Mouse (Mus musculus) embryonic facial prominence, embryonic 12.5 days (tissue): ENCODE data around the gene Dexi. TPM values are rescaled to one million over a fixed set of nuclear protein-coding genes. Genes with fewer than 3 reads are reported as not detected.

ENCODE experiments used
- ATAC-seq: fragments of 200-750 bp; cut with Nextera tagmentation; 2 replicates; pipeline ENCODE4 v1.8.0; 2017; ENCODE audit not compliant: insufficient number of reproducible peaks, insufficient read depth, low FRiP score, low TSS enrichment
- H3K27ac ChIP-seq: fragments of 300-500 bp; sonication (generic); 2 replicates; pipeline ENCODE4 v1.5.1; 2016; ENCODE audit warnings: mild to moderate bottlenecking
- H3K27me3 ChIP-seq: fragments of 300-500 bp; sonication (generic); 2 replicates; pipeline ENCODE4 v1.6.1; 2016; ENCODE audit warnings: mild to moderate bottlenecking, moderate library complexity
- H3K36me3 ChIP-seq: fragments of 300-500 bp; sonication (generic); 2 replicates; pipeline ENCODE4 v1.6.1; 2016; ENCODE audit warnings: mild to moderate bottlenecking
- H3K4me1 ChIP-seq: fragments of 300-500 bp; sonication (generic); 2 replicates; pipeline ENCODE4 v1.6.1; 2016
- H3K4me2 ChIP-seq: fragments of 300-500 bp; sonication (generic); replicated peaks from 2 replicates; pipeline ENCODE4 v1.6.1; 2016; ENCODE audit warnings: mild to moderate bottlenecking, moderate library complexity
- H3K4me3 ChIP-seq: fragments of 300-500 bp; sonication (generic); 2 replicates; pipeline ENCODE4 v1.5.1; 2016; ENCODE audit warnings: mild to moderate bottlenecking
- H3K9ac ChIP-seq: fragments of 300-500 bp; sonication (generic); 2 replicates; pipeline ENCODE4 v1.6.1; 2016; ENCODE audit warnings: mild to moderate bottlenecking, moderate library complexity
- H3K9me3 ChIP-seq: fragments of 300-500 bp; sonication (generic); 2 replicates; pipeline ENCODE4 v1.6.1; 2016; ENCODE audit warnings: mild to moderate bottlenecking, moderate library complexity
- WGBS: fragments of 180-500 bp; shearing (Covaris S2); methylation state at CpG from one replicate; pipeline ENCODE4 v1.1.7; 2016; 5-methylcytosine and 5-hydroxymethylcytosine counted together
- polyA plus RNA-seq: library from polyadenylated mRNA; unstranded; fragments of >200 nt; fragmentation: Nextera tagmentation; extraction: Ambion mirVana; gene quantifications from 2 replicates; pipeline ENCODE4 v1.2.1, GENCODE M21; 2016

Gene Dexi
- polyA plus RNA-seq, 1 experiment from 2014 or later: 32.9 TPM

- WGBS: 85% methylated on average over 4 of the region's 4 CpGs
- no peaks in the 10 kb centered on the region for H3K36me3 ChIP-seq
- no peak overlapping the region for H3K9ac ChIP-seq
- peaks cover 9% of the 10 kb centered on the region for H3K4me1 ChIP-seq
- H3K27ac ChIP-seq: no peak overlapping the region
- no peaks in the 10 kb centered on the region for H3K9me3 ChIP-seq
- peaks cover 19% of the 10 kb centered on the region for H3K27me3 ChIP-seq
- H3K4me3 ChIP-seq: no peak overlapping the region
- H3K4me2 ChIP-seq: no peak overlapping the region
- ATAC-seq: no peak
Measured at GRCm38 (mm10) chr16:10491716-10492115, 51.1 kb downstream of the Dexi start.

GRCm38 (mm10) chr16:10490503-10491150 is 52.2 kb downstream of the Dexi start:
- Histone ChIP-seq H3K4me2 (no peak overlapping the region), H3K27ac (no peak overlapping the region), H3K4me1 (peaks cover 9% of the 10 kb centered on the region), H3K9me3 (no peaks in the 10 kb centered on the region), H3K9ac (no peak overlapping the region), H3K36me3 (no peaks in the 10 kb centered on the region), H3K4me3 (no peak overlapping the region), H3K27me3 (peaks cover 19% of the 10 kb centered on the region)
- no peak for ATAC-seq
- WGBS: 82% methylated on average over 18 of the region's 18 CpGs

GRCm38 (mm10) chr16:10489904-10490457 is 52.9 kb downstream of the Dexi start:
- no peaks in the 10 kb centered on the region for H3K36me3 ChIP-seq
- no peak overlapping the region; the same call in 1 of the 2 replicates for H3K9ac ChIP-seq
- peak overlapping the region; percentile 11 for H3K4me3 ChIP-seq
- H3K27me3 ChIP-seq: peaks cover 19% of the 10 kb centered on the region
- WGBS: 14% methylated on average over 14 of the region's 14 CpGs
- no peak for ATAC-seq
- no peak overlapping the region for H3K27ac ChIP-seq
- peaks cover 9% of the 10 kb centered on the region for H3K4me1 ChIP-seq
- peak overlapping the region; percentile 47 for H3K4me2 ChIP-seq
- H3K9me3 ChIP-seq: no peaks in the 10 kb centered on the region

- Histone ChIP-seq H3K27me3 (peaks cover 19% of the 10 kb centered on the region), H3K9me3 (no peaks in the 10 kb centered on the region), H3K9ac (no peak overlapping the region; the same call in 1 of the 2 replicates), H3K4me1 (peaks cover 9% of the 10 kb centered on the region), H3K36me3 (no peaks in the 10 kb centered on the region), H3K27ac (no peak overlapping the region), H3K4me2 (peak overlapping the region; percentile 47), H3K4me3 (peak overlapping the region; percentile 11)
- WGBS: 5% methylated on average over 9 of the region's 9 CpGs
- no peak for ATAC-seq
Measured at GRCm38 (mm10) chr16:10489483-10489882, 53.4 kb downstream of the Dexi start.

GRCm38 (mm10) chr16:10488769-10489481 is 53.9 kb downstream of the Dexi start:
- Histone ChIP-seq H3K27ac (no peak overlapping the region), H3K36me3 (no peaks in the 10 kb centered on the region), H3K4me3 (no peak overlapping the region), H3K27me3 (peaks cover 19% of the 10 kb centered on the region), H3K9ac (no peak overlapping the region), H3K9me3 (no peaks in the 10 kb centered on the region), H3K4me2 (no peak overlapping the region), H3K4me1 (peaks cover 9% of the 10 kb centered on the region)
- 84% methylated on average over 7 of the region's 7 CpGs for WGBS
- no peak for ATAC-seq

GRCm38 (mm10) chr16:10487895-10488493 is 54.9 kb downstream of the Dexi start:
- no peak for ATAC-seq
- H3K4me2 ChIP-seq: no peak overlapping the region

GRCm38 (mm10) chr16:10486993-10487392 is 55.9 kb downstream of the Dexi start:
- WGBS: 66% methylated on average over 3 of the region's 3 CpGs
- no peak overlapping the region for H3K4me3 ChIP-seq
- peaks cover 19% of the 10 kb centered on the region for H3K27me3 ChIP-seq
- no peak overlapping the region for H3K4me2 ChIP-seq
- no peak overlapping the region for H3K9ac ChIP-seq
- H3K9me3 ChIP-seq: no peaks in the 10 kb centered on the region
- peaks cover 9% of the 10 kb centered on the region for H3K4me1 ChIP-seq
- H3K36me3 ChIP-seq: no peaks in the 10 kb centered on the region
- H3K27ac ChIP-seq: no peak overlapping the region
- ATAC-seq: no peak

More at GRCm38 (mm10) chr16:10487895-10488493, 54.9 kb downstream of the Dexi start:
- Histone ChIP-seq H3K9ac (no peak overlapping the region), H3K9me3 (no peaks in the 10 kb centered on the region), H3K4me3 (no peak overlapping the region), H3K27me3 (peaks cover 19% of the 10 kb centered on the region), H3K36me3 (no peaks in the 10 kb centered on the region), H3K27ac (no peak overlapping the region), H3K4me1 (peaks cover 9% of the 10 kb centered on the region)
- 78% methylated on average over 8 of the region's 8 CpGs for WGBS

- H3K4me2 ChIP-seq: no peak overlapping the region
- H3K9me3 ChIP-seq: no peaks in the 10 kb centered on the region
- WGBS: 53% methylated on average over 4 of the region's 4 CpGs
- no peaks in the 10 kb centered on the region for H3K4me1 ChIP-seq
- H3K36me3 ChIP-seq: no peaks in the 10 kb centered on the region
- H3K27ac ChIP-seq: no peak overlapping the region
- no peak for ATAC-seq
- H3K27me3 ChIP-seq: no peaks in the 10 kb centered on the region
- H3K9ac ChIP-seq: no peak overlapping the region
- H3K4me3 ChIP-seq: no peak overlapping the region
Measured at GRCm38 (mm10) chr16:10482343-10482742, 60.5 kb downstream of the Dexi start.

- Histone ChIP-seq H3K4me1 (no peaks in the 10 kb centered on the region), H3K27ac (no peak within 1 kb of the TSS), H3K4me3 (no peak within 1 kb of the TSS), H3K9me3 (no peaks in the 10 kb centered on the region), H3K27me3 (no peaks in the 10 kb centered on the region), H3K9ac (no peak within 1 kb of the TSS), H3K36me3 (no peaks in the 10 kb centered on the region), H3K4me2 (no peak within 1 kb of the TSS)
- ATAC-seq: no peak
- 75% methylated on average over 5 of the region's 5 CpGs for WGBS
Measured at GRCm38 (mm10) chr16:10479857-10480256, 63.0 kb downstream of the Dexi start, which contains the start of gene Ciita. Gene Ciita (plus strand): TSS chr16:10480059.

GRCm38 (mm10) chr16:10475919-10476318 is 66.9 kb downstream of the Dexi start:
- no peak overlapping the region for H3K4me3 ChIP-seq
- 64% methylated on average over 2 of the region's 2 CpGs for WGBS
- no peaks in the 10 kb centered on the region for H3K27me3 ChIP-seq
- H3K4me1 ChIP-seq: no peaks in the 10 kb centered on the region
- H3K9me3 ChIP-seq: no peaks in the 10 kb centered on the region
- H3K9ac ChIP-seq: no peak overlapping the region
- H3K27ac ChIP-seq: no peak overlapping the region
- no peak overlapping the region for H3K4me2 ChIP-seq
- no peak for ATAC-seq
- no peaks in the 10 kb centered on the region for H3K36me3 ChIP-seq

GRCm38 (mm10) chr16:10474956-10475355 is 67.9 kb downstream of the Dexi start:
- H3K9me3 ChIP-seq: no peaks in the 10 kb centered on the region
- no peak overlapping the region for H3K4me3 ChIP-seq
- H3K27me3 ChIP-seq: no peaks in the 10 kb centered on the region
- H3K4me1 ChIP-seq: no peaks in the 10 kb centered on the region
- WGBS: 75% methylated on average over 3 of the region's 3 CpGs
- H3K9ac ChIP-seq: no peak overlapping the region
- H3K4me2 ChIP-seq: no peak overlapping the region
- ATAC-seq: no peak
- H3K36me3 ChIP-seq: no peaks in the 10 kb centered on the region
- no peak overlapping the region for H3K27ac ChIP-seq
